Mouse (Mus musculus): ENCODE data around the gene Slc35e2. TPM values are rescaled to one million over a fixed set of nuclear protein-coding genes. Genes with fewer than 3 reads are reported as not detected.
A peak's percentile ranks its signal among the peaks of the same experiment; 100 is the strongest.

The Slc35e2 gene
- polyA plus RNA-seq, 1 experiment from 2014 or later = 14.6 TPM

DNA sequence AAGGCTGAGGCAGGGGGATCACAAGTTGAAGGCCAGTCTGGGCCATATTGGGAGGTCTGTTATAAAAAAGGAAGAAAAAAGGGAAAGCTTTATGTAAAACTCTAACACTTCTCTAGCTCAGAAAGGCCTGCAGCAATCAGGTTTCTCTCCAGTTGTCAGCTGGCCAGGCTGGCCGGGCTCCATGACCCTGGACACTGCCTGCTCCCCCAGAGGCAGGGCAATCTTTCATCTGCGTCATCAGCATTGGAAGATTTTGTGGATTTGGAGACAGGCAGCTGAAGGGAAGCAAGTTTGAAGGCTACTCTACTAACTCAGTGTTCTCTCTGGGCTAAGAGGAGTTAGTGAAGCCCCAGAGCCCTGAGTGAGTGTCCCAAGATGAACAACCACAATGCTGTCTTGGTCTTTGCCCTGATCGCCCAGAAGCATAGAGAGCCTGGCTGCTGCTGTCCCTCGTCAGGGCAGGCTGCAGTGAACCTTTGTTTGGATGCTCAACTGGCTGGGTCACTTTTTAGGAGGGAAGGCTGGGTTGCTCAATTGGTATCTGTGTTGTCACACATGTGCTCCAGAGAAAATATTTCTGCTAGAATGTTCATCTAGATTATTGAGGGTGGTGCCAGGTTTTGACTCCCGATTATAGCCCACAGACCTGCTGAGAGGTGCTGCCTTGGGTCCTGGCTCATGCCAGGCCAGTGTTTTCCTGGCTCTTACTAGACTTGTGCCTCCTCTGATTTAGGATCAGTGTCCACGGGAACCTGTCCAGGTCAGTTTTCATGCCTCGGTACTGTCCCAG lies 22.7 kb upstream of the Slc35e2 start:
- Histone ChIP-seq H3K27me3 (ENCODE audit: control insufficient read depth, insufficient read depth, low read length) (no peaks in the 10 kb centered on the region), H3K36me3 (replicated peaks; ENCODE audit: control insufficient read depth, insufficient read depth, low read depth, low read length) (no peaks in the 10 kb centered on the region; the same call in 1 of the 2 replicates), H3K9ac (replicated peaks; ENCODE audit: low read length) (no peak overlapping the region), H3K4me1 (ENCODE audit: control insufficient read depth, insufficient read depth, low read length) (no peaks in the 10 kb centered on the region), H3K9me3 (replicated peaks; ENCODE audit: control insufficient read depth, low read length) (no peaks in the 10 kb centered on the region), H3K27ac (replicated peaks; ENCODE audit: low read depth, low read length) (no peak overlapping the region), H3K4me3 (ENCODE audit: low read depth, low read length) (no peak overlapping the region), H3K4me2 (ENCODE audit: low read depth, low read length) (no peak overlapping the region)
- DNase-seq (ENCODE audit: low spot score) (no peak), ATAC-seq (replicated peaks; ENCODE audit: insufficient number of reproducible peaks, low FRiP score, low TSS enrichment, low read depth) (no peak)
- 88% methylated on average over 7 of the region's 7 CpGs for WGBS

DNA sequence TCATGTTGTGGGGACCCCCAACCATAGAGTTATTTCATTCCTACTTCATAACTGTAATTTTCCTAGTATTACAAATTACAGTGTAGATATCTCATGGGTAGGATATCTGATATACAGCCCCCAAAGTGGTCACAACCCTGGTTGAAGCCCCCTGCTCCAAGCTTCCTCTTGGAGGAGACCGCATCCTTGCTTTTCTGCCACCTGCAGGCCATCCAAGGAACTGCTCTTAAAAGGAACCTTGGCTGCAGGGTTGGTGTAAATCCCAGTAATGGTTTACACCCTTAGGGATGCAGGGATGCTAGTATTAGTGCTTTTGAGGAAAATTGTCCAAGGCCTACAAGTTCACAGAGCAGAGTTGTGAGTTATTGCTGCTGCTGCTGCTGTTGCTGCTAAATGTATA lies 20.8 kb upstream of the Slc35e2 start:
- no peak overlapping the region for H3K4me3 ChIP-seq (ENCODE audit: low read depth, low read length)
- WGBS = 31% methylated on average over 1 of the region's 1 CpGs
- H3K4me2 ChIP-seq (ENCODE audit: low read depth, low read length) = no peak overlapping the region
- no peak overlapping the region for H3K9ac ChIP-seq (replicated peaks; ENCODE audit: low read length)
- H3K4me1 ChIP-seq (ENCODE audit: control insufficient read depth, insufficient read depth, low read length) = no peaks in the 10 kb centered on the region
- peaks cover 4% of the 10 kb centered on the region for H3K36me3 ChIP-seq (replicated peaks; ENCODE audit: control insufficient read depth, insufficient read depth, low read depth, low read length)
- no peaks in the 10 kb centered on the region for H3K9me3 ChIP-seq (replicated peaks; ENCODE audit: control insufficient read depth, low read length)
- no peak for ATAC-seq (replicated peaks; ENCODE audit: insufficient number of reproducible peaks, low FRiP score, low TSS enrichment, low read depth)
- DNase-seq (ENCODE audit: low spot score) = peak; percentile 70
- H3K27ac ChIP-seq (replicated peaks; ENCODE audit: low read depth, low read length) = no peak overlapping the region
- H3K27me3 ChIP-seq (ENCODE audit: control insufficient read depth, insufficient read depth, low read length) = no peaks in the 10 kb centered on the region

DNA sequence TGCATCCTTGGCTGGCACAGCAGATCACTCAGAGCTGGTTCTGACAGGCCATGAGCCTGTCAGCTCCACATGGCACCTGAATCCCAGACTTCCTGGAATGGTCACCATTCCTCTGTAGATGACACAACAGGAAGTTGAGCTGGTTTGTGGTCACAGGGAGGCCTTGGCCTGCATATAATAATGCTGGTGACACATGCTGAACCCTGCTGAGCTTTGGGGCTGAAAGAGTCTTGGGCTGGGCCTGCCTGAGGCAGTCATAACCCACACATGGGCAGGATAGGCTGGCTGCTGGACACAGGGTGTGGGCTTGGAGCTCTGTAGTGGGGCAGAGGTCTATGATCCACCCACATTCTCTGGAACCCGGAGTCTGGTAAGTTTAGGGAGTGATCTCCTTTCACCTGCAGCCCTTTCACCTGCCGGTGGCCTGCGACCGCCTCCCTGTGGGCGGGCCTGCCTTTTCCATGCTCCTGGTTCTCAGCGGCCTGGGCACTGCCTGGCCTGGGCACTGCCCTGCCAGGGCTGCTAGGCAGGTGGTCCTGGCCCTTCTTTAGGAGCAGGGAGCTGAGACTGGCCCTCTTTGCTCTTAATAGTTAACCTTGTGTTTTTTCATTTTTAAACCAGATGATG lies 18.8 kb upstream of the Slc35e2 start:
- H3K4me2 ChIP-seq (ENCODE audit: low read depth, low read length) = no peak overlapping the region

DNA sequence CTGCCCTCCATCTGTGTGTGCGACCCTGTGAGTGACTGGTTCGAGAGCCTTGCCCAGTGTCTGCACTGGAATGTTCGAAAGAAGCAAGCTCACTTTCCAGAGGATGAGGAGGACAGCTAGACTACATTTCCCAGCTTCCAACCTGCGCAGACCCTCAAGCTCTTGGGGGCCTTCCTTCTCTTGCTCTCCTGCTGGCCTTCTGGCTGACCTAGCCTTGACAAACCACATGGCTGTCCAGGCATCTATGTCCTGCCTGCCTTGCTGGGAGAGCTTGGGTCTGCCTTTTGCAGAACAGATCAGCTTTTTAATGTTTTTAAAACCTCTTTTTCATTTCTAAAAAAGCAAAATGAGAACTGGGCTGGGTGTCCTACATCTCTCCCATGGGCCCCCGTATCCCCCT lies 11.9 kb upstream of the Slc35e2 start:
- H3K27me3 ChIP-seq (ENCODE audit: control insufficient read depth, insufficient read depth, low read length) = no peaks in the 10 kb centered on the region
- no peak overlapping the region for H3K4me2 ChIP-seq (ENCODE audit: low read depth, low read length)
- H3K4me1 ChIP-seq (ENCODE audit: control insufficient read depth, insufficient read depth, low read length) = no peaks in the 10 kb centered on the region
- H3K4me3 ChIP-seq (ENCODE audit: low read depth, low read length) = no peak overlapping the region
- no peak for DNase-seq (ENCODE audit: low spot score)
- WGBS = 84% methylated on average over 5 of the region's 5 CpGs
- ATAC-seq (replicated peaks; ENCODE audit: insufficient number of reproducible peaks, low FRiP score, low TSS enrichment, low read depth) = no peak
- peaks cover 15% of the 10 kb centered on the region for H3K36me3 ChIP-seq (replicated peaks; ENCODE audit: control insufficient read depth, insufficient read depth, low read depth, low read length)
- no peak overlapping the region for H3K9ac ChIP-seq (replicated peaks; ENCODE audit: low read length)
- H3K9me3 ChIP-seq (replicated peaks; ENCODE audit: control insufficient read depth, low read length) = no peaks in the 10 kb centered on the region
- no peak overlapping the region for H3K27ac ChIP-seq (replicated peaks; ENCODE audit: low read depth, low read length)

More for the DNA sequence above, 18.8 kb upstream of the Slc35e2 start:
- H3K36me3 ChIP-seq (replicated peaks; ENCODE audit: control insufficient read depth, insufficient read depth, low read depth, low read length) = peaks cover 7% of the 10 kb centered on the region
- no peak for DNase-seq (ENCODE audit: low spot score)
- H3K4me3 ChIP-seq (ENCODE audit: low read depth, low read length) = no peak overlapping the region
- no peak for ATAC-seq (replicated peaks; ENCODE audit: insufficient number of reproducible peaks, low FRiP score, low TSS enrichment, low read depth)
- 93% methylated on average over 6 of the region's 6 CpGs for WGBS
- no peaks in the 10 kb centered on the region for H3K27me3 ChIP-seq (ENCODE audit: control insufficient read depth, insufficient read depth, low read length)
- no peaks in the 10 kb centered on the region for H3K9me3 ChIP-seq (replicated peaks; ENCODE audit: control insufficient read depth, low read length)
- H3K4me1 ChIP-seq (ENCODE audit: control insufficient read depth, insufficient read depth, low read length) = no peaks in the 10 kb centered on the region
- no peak overlapping the region for H3K27ac ChIP-seq (replicated peaks; ENCODE audit: low read depth, low read length)
- no peak overlapping the region for H3K9ac ChIP-seq (replicated peaks; ENCODE audit: low read length)

DNA sequence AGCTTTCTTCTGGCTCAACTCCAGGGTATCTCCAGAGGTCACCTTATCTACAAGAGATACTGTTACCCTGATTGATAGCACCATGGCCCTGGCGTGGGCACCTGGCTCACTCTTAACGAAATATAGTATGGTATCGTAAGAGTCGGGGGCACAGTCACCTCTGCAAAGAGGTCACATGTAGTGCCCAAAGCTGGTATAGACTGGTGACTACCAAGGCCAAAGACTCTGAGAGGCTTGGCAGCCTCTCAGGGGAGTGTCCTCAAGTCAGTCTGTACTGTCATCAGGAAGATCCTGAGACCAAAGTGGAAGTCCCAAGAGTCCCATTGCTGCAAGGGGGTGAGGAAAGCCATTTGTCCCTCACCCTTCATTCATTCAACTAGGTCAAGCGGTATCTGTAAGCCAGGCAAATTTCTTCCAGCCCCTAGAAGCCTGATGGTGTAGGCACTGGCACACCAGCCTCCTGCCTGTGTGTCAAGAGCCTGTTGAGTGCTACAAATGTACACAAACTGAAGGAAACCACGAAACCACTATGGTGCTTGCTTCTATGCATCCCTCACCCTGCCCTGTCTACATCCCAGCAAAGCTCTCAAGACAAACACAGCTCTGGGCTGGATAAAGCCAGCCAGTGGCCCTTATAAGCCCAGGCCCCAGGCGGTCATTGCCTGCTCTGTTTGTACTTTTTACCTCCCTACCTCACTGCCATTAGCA lies 10.1 kb upstream of the Slc35e2 start:
- WGBS = 86% methylated on average over 7 of the region's 7 CpGs
- H3K9ac ChIP-seq (replicated peaks; ENCODE audit: low read length) = no peak overlapping the region
- no peak for ATAC-seq (replicated peaks; ENCODE audit: insufficient number of reproducible peaks, low FRiP score, low TSS enrichment, low read depth)
- H3K4me1 ChIP-seq (ENCODE audit: control insufficient read depth, insufficient read depth, low read length) = no peaks in the 10 kb centered on the region
- H3K27me3 ChIP-seq (ENCODE audit: control insufficient read depth, insufficient read depth, low read length) = no peaks in the 10 kb centered on the region
- no peak overlapping the region for H3K27ac ChIP-seq (replicated peaks; ENCODE audit: low read depth, low read length)
- H3K9me3 ChIP-seq (replicated peaks; ENCODE audit: control insufficient read depth, low read length) = no peaks in the 10 kb centered on the region
- H3K36me3 ChIP-seq (replicated peaks; ENCODE audit: control insufficient read depth, insufficient read depth, low read depth, low read length) = peaks cover 11% of the 10 kb centered on the region
- DNase-seq (ENCODE audit: low spot score) = no peak
- no peak overlapping the region for H3K4me2 ChIP-seq (ENCODE audit: low read depth, low read length)
- no peak overlapping the region for H3K4me3 ChIP-seq (ENCODE audit: low read depth, low read length)

DNA sequence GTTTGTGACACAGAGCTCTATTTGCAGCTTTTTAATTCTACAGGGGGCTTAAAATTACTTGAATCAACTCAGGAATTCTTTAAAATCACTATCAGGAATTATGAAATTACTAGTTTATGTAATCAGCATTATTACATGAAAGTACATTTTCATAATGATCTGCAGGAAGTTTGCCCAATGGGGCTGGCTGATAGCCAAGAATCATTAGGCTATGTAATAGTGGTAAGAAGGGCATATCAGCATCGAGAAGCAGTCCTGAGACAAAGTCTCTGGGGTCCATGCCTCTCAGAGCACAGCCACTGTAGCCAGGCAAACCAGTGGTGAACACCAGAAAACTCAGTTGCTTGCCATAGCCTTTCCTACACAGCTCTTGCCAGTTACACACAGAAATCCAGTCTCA lies 7.4 kb upstream of the Slc35e2 start:
- no peak overlapping the region for H3K27ac ChIP-seq (replicated peaks; ENCODE audit: low read depth, low read length)
- 64% methylated on average over 1 of the region's 1 CpGs for WGBS
- DNase-seq (ENCODE audit: low spot score) = no peak
- H3K27me3 ChIP-seq (ENCODE audit: control insufficient read depth, insufficient read depth, low read length) = no peaks in the 10 kb centered on the region
- ATAC-seq (replicated peaks; ENCODE audit: insufficient number of reproducible peaks, low FRiP score, low TSS enrichment, low read depth) = no peak
- H3K4me3 ChIP-seq (ENCODE audit: low read depth, low read length) = no peak overlapping the region
- no peak overlapping the region for H3K4me2 ChIP-seq (ENCODE audit: low read depth, low read length)
- H3K36me3 ChIP-seq (replicated peaks; ENCODE audit: control insufficient read depth, insufficient read depth, low read depth, low read length) = peaks cover 5% of the 10 kb centered on the region
- no peaks in the 10 kb centered on the region for H3K4me1 ChIP-seq (ENCODE audit: control insufficient read depth, insufficient read depth, low read length)
- H3K9me3 ChIP-seq (replicated peaks; ENCODE audit: control insufficient read depth, low read length) = no peaks in the 10 kb centered on the region
- H3K9ac ChIP-seq (replicated peaks; ENCODE audit: low read length) = no peak overlapping the region

DNA sequence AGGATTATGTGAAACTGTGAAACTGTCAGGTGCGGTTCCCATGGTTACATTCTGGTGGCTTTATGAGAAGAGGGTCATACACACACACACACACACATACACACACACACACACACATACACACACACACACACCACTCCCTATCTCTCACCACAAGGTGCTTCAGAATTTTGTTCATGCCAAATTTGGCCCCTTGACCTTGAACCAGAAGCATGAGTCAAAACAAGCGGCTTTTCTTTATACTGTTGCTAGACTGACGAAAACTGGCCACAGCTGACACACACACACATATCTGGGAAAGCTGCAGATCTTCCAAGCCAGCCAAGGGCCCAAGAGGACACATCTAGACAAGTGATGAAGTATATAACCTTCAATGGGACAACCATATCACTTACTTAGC lies 5.4 kb upstream of the Slc35e2 start:
- no peak for ATAC-seq (replicated peaks; ENCODE audit: insufficient number of reproducible peaks, low FRiP score, low TSS enrichment, low read depth)
- WGBS = 80% methylated on average over 3 of the region's 3 CpGs

DNA sequence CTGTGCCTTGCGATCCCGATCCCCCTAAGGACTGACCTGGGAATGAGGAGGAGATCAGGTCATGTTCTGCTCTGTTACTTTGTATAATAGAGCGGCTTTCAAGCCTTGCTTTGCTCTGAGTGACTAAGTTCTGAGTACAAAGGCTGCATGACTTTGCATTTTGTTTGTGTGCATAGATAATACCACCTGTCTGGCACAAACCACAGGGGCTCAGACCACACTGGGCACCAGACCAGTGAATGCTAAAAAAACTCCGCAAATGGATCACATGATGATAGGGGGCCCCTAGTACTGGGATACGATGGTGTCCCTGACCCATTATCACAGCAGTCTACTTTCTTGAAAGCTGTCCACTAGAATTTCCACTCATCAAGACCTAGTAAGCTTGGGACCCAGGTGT lies 4.6 kb upstream of the Slc35e2 start:
- no peak for ATAC-seq (replicated peaks; ENCODE audit: insufficient number of reproducible peaks, low FRiP score, low TSS enrichment, low read depth)
- no peak overlapping the region for H3K4me2 ChIP-seq (ENCODE audit: low read depth, low read length)
- H3K4me1 ChIP-seq (ENCODE audit: control insufficient read depth, insufficient read depth, low read length) = no peaks in the 10 kb centered on the region
- no peaks in the 10 kb centered on the region for H3K27me3 ChIP-seq (ENCODE audit: control insufficient read depth, insufficient read depth, low read length)
- no peak overlapping the region for H3K27ac ChIP-seq (replicated peaks; ENCODE audit: low read depth, low read length)
- no peak overlapping the region for H3K4me3 ChIP-seq (ENCODE audit: low read depth, low read length)
- no peak for DNase-seq (ENCODE audit: low spot score)
- 85% methylated on average over 5 of the region's 5 CpGs for WGBS
- no peaks in the 10 kb centered on the region for H3K36me3 ChIP-seq (replicated peaks; ENCODE audit: control insufficient read depth, insufficient read depth, low read depth, low read length)
- no peaks in the 10 kb centered on the region for H3K9me3 ChIP-seq (replicated peaks; ENCODE audit: control insufficient read depth, low read length)
- no peak overlapping the region for H3K9ac ChIP-seq (replicated peaks; ENCODE audit: low read length)

More for the DNA sequence above, 5.4 kb upstream of the Slc35e2 start:
- Histone ChIP-seq H3K4me2 (ENCODE audit: low read depth, low read length) (no peak overlapping the region), H3K27ac (replicated peaks; ENCODE audit: low read depth, low read length) (no peak overlapping the region), H3K4me3 (ENCODE audit: low read depth, low read length) (no peak overlapping the region), H3K36me3 (replicated peaks; ENCODE audit: control insufficient read depth, insufficient read depth, low read depth, low read length) (no peaks in the 10 kb centered on the region), H3K9ac (replicated peaks; ENCODE audit: low read length) (no peak overlapping the region), H3K27me3 (ENCODE audit: control insufficient read depth, insufficient read depth, low read length) (no peaks in the 10 kb centered on the region), H3K9me3 (replicated peaks; ENCODE audit: control insufficient read depth, low read length) (no peaks in the 10 kb centered on the region), H3K4me1 (ENCODE audit: control insufficient read depth, insufficient read depth, low read length) (no peaks in the 10 kb centered on the region)
- DNase-seq (ENCODE audit: low spot score) = no peak
